Mouse (Mus musculus): ENCODE data around the gene Znrd1as. TPM values are rescaled to one million over a fixed set of nuclear protein-coding genes. Genes with fewer than 3 reads are reported as not detected.
A peak's percentile ranks its signal among the peaks of the same experiment; 100 is the strongest.

Gene Znrd1as
- polyA plus RNA-seq, 1 experiment from 2014 or later: 6.3 TPM

DNA sequence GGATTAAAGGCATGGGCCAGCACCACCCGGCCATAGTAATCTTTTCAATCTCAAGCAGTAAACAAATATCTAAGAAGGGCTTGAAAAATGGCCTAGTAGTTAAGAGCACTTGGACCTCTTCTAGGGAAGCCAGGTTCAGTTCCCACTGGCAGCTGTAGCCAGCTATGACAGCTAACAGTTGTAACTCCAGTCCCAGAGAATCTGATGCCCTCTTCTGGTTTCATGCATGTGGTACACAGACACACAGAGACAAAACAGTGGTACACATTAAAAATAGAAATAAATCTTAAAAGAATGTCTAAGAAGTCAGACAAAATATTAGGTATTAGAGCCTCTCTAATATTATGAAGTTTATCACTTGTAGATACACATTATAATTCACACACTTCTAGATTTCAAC, 2.7 kb downstream of the Znrd1as start:
- Histone ChIP-seq H3K4me2 (ENCODE audit: low read length) (no peak overlapping the region), H3K27ac (ENCODE audit: low read depth, low read length) (no peak overlapping the region), H3K9ac (ENCODE audit: low read length) (no peak overlapping the region), H3K36me3 (ENCODE audit: control insufficient read depth, insufficient read depth, low read length) (peaks cover 7% of the 10 kb centered on the region), H3K27me3 (replicated peaks; ENCODE audit: control insufficient read depth, insufficient read depth, low read length) (no peaks in the 10 kb centered on the region), H3K4me3 (ENCODE audit: low read depth, low read length) (no peak overlapping the region), H3K4me1 (ENCODE audit: control insufficient read depth, insufficient read depth, low read length) (peaks cover 9% of the 10 kb centered on the region), H3K9me3 (replicated peaks; ENCODE audit: control insufficient read depth, low read length) (no peaks in the 10 kb centered on the region)
- WGBS: 69% methylated on average over 1 of the region's 1 CpGs
- DNase-seq (ENCODE audit: low spot score) (peak; percentile 13), ATAC-seq (no peak)

DNA sequence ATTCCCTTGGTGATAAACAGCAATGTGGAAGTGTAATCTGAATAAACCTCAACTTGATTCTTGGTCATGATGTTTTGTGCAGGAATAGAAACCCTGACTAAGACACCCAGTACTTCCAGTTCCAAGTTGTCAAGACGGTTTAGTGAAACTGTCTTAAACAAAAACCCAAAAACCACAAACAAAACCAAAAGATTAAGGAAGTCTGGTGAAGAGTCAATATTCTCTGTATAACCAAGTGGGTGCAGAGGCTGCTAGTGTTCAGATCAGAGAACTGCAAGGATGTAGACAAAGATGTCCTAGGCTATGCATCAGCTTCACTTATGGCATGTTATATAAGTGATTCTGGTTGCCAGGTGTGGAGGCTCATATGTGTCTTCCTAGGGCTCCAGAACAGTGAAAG, 8.5 kb downstream of the Znrd1as start:
- no peak overlapping the region for H3K27ac ChIP-seq (ENCODE audit: low read depth, low read length)
- no peak overlapping the region for H3K9ac ChIP-seq (ENCODE audit: low read length)
- DNase-seq (ENCODE audit: low spot score) (no peak), ATAC-seq (no peak)
- H3K4me1 ChIP-seq (ENCODE audit: control insufficient read depth, insufficient read depth, low read length): no peaks in the 10 kb centered on the region
- H3K9me3 ChIP-seq (replicated peaks; ENCODE audit: control insufficient read depth, low read length): no peaks in the 10 kb centered on the region
- no peak overlapping the region for H3K4me2 ChIP-seq (ENCODE audit: low read length)
- no peak overlapping the region for H3K4me3 ChIP-seq (ENCODE audit: low read depth, low read length)
- H3K36me3 ChIP-seq (ENCODE audit: control insufficient read depth, insufficient read depth, low read length): no peaks in the 10 kb centered on the region
- no peaks in the 10 kb centered on the region for H3K27me3 ChIP-seq (replicated peaks; ENCODE audit: control insufficient read depth, insufficient read depth, low read length)
- WGBS: 89% methylated on average over 1 of the region's 1 CpGs

DNA sequence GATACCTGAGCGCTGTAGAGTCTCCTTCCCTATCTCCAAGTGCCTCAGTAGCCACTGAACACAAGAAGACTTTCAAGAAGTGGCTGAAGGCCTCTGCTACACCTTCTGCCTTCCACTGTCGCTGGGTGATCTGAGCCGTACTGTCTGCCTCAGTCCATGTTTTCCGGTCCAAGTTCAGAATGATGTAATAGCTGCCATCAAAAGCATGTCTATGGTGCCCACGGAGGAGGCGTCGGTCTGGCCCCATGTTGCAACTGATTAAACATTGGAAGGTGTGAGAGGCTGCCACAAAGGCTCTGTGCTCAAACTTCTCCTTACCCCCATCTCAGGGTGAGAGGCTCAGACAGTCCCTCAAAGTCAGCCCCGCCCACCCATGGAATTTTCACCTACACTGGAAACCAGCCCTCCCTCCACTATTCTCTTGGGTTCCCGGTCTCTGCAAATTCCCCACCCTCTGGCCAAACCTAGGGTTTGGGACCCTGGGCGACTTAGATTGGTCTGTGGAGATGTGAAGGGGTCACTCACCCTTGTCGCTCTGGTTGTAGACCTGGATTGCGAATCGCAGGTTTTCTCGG, 12.0 kb downstream of the Znrd1as start:
- DNase-seq (ENCODE audit: low spot score) (no peak), ATAC-seq (no peak)
- no peaks in the 10 kb centered on the region for H3K27me3 ChIP-seq (replicated peaks; ENCODE audit: control insufficient read depth, insufficient read depth, low read length)
- no peak overlapping the region for H3K4me3 ChIP-seq (ENCODE audit: low read depth, low read length)
- H3K27ac ChIP-seq (ENCODE audit: low read depth, low read length): no peak overlapping the region
- H3K4me2 ChIP-seq (ENCODE audit: low read length): no peak overlapping the region
- no peaks in the 10 kb centered on the region for H3K4me1 ChIP-seq (ENCODE audit: control insufficient read depth, insufficient read depth, low read length)
- 89% methylated on average over 14 of the region's 14 CpGs for WGBS
- no peak overlapping the region for H3K9ac ChIP-seq (ENCODE audit: low read length)
- H3K9me3 ChIP-seq (replicated peaks; ENCODE audit: control insufficient read depth, low read length): no peaks in the 10 kb centered on the region
- no peaks in the 10 kb centered on the region for H3K36me3 ChIP-seq (ENCODE audit: control insufficient read depth, insufficient read depth, low read length)

DNA sequence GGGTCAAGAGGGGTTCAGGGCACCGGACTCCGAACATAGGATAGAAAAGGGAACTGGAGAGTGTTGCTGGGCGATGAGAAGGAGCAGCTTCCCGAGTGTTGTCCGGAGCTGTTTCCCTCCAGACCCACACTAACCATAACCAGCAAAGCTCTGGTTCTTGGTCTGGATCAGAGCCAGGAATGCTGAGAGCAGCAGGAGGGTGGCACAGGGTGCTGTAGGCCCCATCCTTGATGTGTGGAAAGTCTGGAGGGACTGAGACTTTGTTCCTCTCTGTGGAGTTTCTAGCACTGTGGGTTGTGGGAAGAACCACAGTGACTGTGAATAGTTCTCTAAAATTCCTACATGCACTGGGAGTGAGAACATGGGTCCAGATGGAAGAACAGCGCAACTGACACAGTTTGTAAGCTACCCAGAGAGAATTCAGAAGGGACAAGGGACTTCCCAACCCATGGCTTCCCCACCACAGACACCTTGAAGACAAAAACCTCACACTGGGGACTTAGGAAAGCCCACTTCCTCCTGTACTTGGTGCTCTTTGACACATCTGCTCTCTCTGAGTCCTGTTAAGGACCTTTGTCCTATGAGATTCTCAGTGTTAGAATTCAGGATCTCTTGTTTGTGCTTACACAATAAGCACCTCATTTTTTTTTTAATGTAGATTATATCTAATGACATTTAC, 12.9 kb downstream of the Znrd1as start:
- DNase-seq (ENCODE audit: low spot score): no peak
- Histone ChIP-seq H3K27me3 (replicated peaks; ENCODE audit: control insufficient read depth, insufficient read depth, low read length) (no peaks in the 10 kb centered on the region), H3K27ac (ENCODE audit: low read depth, low read length) (no peak overlapping the region), H3K4me2 (ENCODE audit: low read length) (no peak overlapping the region), H3K9me3 (replicated peaks; ENCODE audit: control insufficient read depth, low read length) (no peaks in the 10 kb centered on the region), H3K36me3 (ENCODE audit: control insufficient read depth, insufficient read depth, low read length) (no peaks in the 10 kb centered on the region), H3K4me1 (ENCODE audit: control insufficient read depth, insufficient read depth, low read length) (no peaks in the 10 kb centered on the region), H3K9ac (ENCODE audit: low read length) (no peak overlapping the region), H3K4me3 (ENCODE audit: low read depth, low read length) (no peak overlapping the region)
- 93% methylated on average over 6 of the region's 6 CpGs for WGBS
- ATAC-seq: no peak

DNA sequence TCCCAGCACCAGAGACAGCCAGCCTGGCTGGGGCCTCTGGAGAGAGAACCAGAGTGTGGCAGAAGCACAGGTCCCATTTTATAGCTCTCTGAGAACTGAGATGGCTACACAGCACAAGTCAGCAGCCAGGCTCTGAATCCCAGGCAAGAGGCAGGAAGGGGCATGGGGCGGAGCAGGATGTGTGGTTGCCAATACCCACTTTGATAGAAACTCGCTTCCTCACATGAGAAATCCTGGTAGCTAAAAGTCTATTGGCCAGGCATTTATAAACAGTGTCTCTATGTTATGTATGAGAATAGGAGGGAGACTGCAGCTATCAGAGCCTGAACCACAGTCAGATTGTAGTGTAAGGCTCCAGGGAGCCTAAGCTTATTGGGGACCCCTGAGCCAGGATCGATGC, 14.4 kb downstream of the Znrd1as start:
- Histone ChIP-seq H3K9me3 (replicated peaks; ENCODE audit: control insufficient read depth, low read length) (no peaks in the 10 kb centered on the region), H3K27ac (ENCODE audit: low read depth, low read length) (no peak overlapping the region), H3K9ac (ENCODE audit: low read length) (no peak overlapping the region), H3K27me3 (replicated peaks; ENCODE audit: control insufficient read depth, insufficient read depth, low read length) (no peaks in the 10 kb centered on the region), H3K4me2 (ENCODE audit: low read length) (no peak overlapping the region), H3K36me3 (ENCODE audit: control insufficient read depth, insufficient read depth, low read length) (no peaks in the 10 kb centered on the region), H3K4me1 (ENCODE audit: control insufficient read depth, insufficient read depth, low read length) (no peaks in the 10 kb centered on the region), H3K4me3 (ENCODE audit: low read depth, low read length) (no peak overlapping the region)
- DNase-seq (ENCODE audit: low spot score) (no peak), ATAC-seq (no peak)
- 93% methylated on average over 3 of the region's 3 CpGs for WGBS

DNA sequence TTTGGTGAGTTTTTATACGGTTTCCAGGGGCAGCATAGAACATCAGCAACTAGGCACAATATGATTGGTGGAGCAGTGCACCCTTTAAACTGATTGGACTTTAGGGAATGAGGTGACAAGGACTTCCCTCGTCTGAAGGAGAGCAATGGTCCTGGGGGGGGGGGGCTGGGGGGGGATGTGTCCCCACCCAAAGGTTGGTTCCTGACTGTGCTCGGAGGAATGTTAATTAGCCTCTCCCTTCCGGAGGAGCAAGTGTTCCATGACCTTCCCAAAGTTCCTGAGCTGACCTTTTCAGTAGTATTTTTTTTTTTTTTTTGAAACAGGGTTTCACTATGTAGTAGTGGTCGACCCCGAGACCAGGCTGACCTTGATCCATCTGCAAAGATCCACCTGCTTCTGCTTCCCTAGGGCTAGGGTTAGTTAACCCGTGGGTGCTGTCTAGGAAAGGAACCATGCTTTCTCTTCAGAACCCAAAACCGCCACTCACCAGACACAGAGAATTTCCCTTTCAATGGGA, 14.9 kb downstream of the Znrd1as start:
- H3K27ac ChIP-seq (ENCODE audit: low read depth, low read length): no peak overlapping the region
- 71% methylated on average over 8 of the region's 8 CpGs for WGBS
- no peak overlapping the region for H3K4me2 ChIP-seq (ENCODE audit: low read length)
- no peak overlapping the region for H3K4me3 ChIP-seq (ENCODE audit: low read depth, low read length)
- no peaks in the 10 kb centered on the region for H3K36me3 ChIP-seq (ENCODE audit: control insufficient read depth, insufficient read depth, low read length)
- no peaks in the 10 kb centered on the region for H3K27me3 ChIP-seq (replicated peaks; ENCODE audit: control insufficient read depth, insufficient read depth, low read length)
- no peaks in the 10 kb centered on the region for H3K9me3 ChIP-seq (replicated peaks; ENCODE audit: control insufficient read depth, low read length)
- DNase-seq (ENCODE audit: low spot score) (no peak), ATAC-seq (no peak)
- H3K9ac ChIP-seq (ENCODE audit: low read length): no peak overlapping the region
- H3K4me1 ChIP-seq (ENCODE audit: control insufficient read depth, insufficient read depth, low read length): no peaks in the 10 kb centered on the region

DNA sequence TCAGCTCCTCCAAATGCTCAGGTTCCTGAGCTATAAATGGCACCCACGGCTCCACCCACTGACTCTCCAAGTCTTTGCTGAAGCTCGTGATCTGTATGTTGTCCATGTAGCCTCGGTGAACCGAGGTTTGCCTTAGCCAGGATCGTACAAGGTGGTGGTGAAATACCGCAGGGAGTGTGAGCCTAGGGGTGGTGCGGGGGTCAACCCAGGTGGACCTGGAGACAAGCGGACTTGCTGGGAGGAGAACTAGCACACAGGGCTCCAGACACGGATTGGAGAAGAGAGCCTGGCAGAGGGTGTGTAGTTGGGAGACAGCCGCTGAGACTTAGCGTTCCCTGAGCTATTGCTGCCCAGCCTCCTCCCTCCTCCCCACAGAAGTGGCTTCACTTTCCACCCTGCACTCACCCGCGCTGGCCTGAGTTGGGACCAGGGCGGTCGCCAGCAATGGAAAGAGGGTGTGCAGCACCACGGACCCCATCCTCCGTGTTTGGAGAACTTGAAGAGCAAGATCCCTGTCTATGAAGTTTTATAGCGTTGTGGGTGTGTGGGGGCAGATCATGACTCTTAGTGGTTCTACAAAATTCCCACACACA, 22.9 kb downstream of the Znrd1as start, which contains the start of gene 2410137M14Rik:
Gene 2410137M14Rik, minus strand, starts transcription at position 17 of the 593 bp plus-strand sequence.
- H3K27ac ChIP-seq (ENCODE audit: low read depth, low read length): no peak within 1 kb of the TSS
- no peaks in the 10 kb centered on the region for H3K9me3 ChIP-seq (replicated peaks; ENCODE audit: control insufficient read depth, low read length)
- H3K27me3 ChIP-seq (replicated peaks; ENCODE audit: control insufficient read depth, insufficient read depth, low read length): no peaks in the 10 kb centered on the region
- DNase-seq (ENCODE audit: low spot score) (no peak), ATAC-seq (no peak)
- WGBS: 18% methylated on average over 18 of the region's 18 CpGs
- H3K4me3 ChIP-seq (ENCODE audit: low read depth, low read length): no peak within 1 kb of the TSS
- no peak within 1 kb of the TSS for H3K9ac ChIP-seq (ENCODE audit: low read length)
- H3K4me2 ChIP-seq (ENCODE audit: low read length): no peak within 1 kb of the TSS
- no peaks in the 10 kb centered on the region for H3K36me3 ChIP-seq (ENCODE audit: control insufficient read depth, insufficient read depth, low read length)
- H3K4me1 ChIP-seq (ENCODE audit: control insufficient read depth, insufficient read depth, low read length): no peaks in the 10 kb centered on the region

DNA sequence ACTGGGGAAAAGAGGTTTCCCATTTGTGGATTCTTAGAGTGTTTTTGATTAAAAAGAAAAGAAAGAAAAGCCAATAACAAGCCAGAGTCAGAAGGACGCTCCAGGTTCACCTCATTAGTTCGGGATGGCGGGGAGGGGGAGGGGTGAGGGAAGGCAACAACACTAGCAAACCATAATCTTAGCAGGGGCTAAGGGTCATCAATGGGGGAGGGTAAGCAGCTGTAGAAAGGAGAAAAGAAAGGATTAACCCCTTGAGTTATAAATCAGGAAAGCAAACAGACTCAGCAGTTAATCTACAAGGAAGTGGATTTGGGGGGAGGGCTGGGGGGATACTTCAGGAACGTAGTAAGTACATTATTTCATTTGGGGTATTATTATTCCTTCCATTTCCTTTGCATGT, 23.5 kb downstream of the Znrd1as start:
- DNase-seq (ENCODE audit: low spot score): no peak
- Histone ChIP-seq H3K9ac (ENCODE audit: low read length) (no peak overlapping the region), H3K9me3 (replicated peaks; ENCODE audit: control insufficient read depth, low read length) (no peaks in the 10 kb centered on the region), H3K27ac (ENCODE audit: low read depth, low read length) (no peak overlapping the region), H3K4me3 (ENCODE audit: low read depth, low read length) (no peak overlapping the region), H3K4me2 (ENCODE audit: low read length) (no peak overlapping the region), H3K36me3 (ENCODE audit: control insufficient read depth, insufficient read depth, low read length) (no peaks in the 10 kb centered on the region), H3K27me3 (replicated peaks; ENCODE audit: control insufficient read depth, insufficient read depth, low read length) (no peaks in the 10 kb centered on the region), H3K4me1 (ENCODE audit: control insufficient read depth, insufficient read depth, low read length) (no peaks in the 10 kb centered on the region)
- no peak for ATAC-seq
- 9% methylated on average over 4 of the region's 4 CpGs for WGBS
